Mouse (Mus musculus) neural tube, embryonic 10.5 days (tissue): ENCODE measurements around the gene Rimkla.

ENCODE experiments used
- DNase-seq: peaks from one replicate; pipeline ENCODE4 v3.0.0-alpha.2; 2017; ENCODE audit warnings: low spot score; ENCODE audit errors: extremely low spot score

The Rimkla gene

GRCm38 (mm10) chr4:119467720-119468380 lies 24.6 kb downstream of the Rimkla start:
- DNase-seq = no peak

DNA sequence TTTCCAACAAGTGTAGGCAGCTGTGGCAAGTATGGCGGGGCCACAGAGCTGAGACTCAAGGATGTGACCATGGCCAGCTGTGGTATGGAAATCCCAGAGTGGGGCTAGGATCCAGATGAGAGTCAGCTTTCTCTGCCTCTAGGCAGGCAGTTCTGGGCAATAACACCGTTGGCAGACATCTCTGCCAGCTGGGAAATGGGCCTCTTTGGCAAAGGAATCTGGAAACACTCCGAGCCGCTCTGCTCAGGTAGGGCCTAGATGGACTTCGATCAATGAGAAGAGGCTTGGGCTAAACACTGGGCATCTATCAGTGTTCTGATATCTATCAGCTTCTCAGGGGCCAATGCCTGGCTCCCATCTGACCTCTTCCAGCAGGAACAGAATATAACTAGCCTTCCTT lies 26.6 kb downstream of the Rimkla start:
- no peak for DNase-seq

- DNase-seq = no peak
Measured at GRCm38 (mm10) chr4:119463756-119464419, 28.5 kb downstream of the Rimkla start.

DNA sequence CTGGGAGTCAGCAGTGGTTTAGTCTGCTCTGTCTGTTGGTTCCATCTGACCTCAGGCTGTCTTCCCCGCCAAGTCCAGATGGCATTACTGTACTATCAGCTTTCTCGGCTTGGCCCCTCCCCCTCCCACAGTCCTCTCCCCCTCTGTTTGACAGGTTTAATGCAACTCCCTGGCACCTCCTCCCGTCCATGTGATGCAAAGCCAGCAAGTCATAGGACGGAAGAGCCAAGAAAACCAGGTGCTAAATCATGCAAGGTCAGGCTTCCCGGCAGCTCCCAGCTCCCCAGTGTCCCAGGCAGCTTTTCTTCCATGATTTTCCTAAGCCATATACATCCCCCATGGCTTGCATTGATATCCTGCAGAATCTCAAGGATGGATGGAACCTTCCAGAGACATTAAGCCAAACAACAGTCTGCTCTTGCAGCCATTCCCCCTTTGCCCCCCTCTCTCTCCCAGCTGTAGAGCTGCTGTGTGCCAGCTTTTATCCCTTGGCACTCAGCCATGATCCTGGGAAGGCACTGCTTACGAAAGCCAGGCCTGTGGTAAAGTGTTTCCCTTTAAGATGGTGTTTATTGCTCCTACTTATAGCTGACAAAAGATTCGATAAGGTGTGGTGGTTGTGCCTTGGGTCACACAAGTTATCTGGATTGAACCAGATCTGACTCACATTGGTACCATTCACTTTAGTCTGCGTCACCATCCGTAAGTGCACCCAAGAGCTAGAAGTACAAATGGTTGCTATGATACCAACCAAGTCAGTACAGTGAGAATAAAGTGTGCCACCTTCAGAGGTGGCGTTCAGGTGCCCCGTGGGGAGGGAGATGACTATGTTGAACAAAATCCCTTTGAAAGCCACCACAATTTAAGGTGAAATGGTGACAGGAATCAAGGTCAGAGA lies 29.3 kb downstream of the Rimkla start:
- no peak for DNase-seq

DNA sequence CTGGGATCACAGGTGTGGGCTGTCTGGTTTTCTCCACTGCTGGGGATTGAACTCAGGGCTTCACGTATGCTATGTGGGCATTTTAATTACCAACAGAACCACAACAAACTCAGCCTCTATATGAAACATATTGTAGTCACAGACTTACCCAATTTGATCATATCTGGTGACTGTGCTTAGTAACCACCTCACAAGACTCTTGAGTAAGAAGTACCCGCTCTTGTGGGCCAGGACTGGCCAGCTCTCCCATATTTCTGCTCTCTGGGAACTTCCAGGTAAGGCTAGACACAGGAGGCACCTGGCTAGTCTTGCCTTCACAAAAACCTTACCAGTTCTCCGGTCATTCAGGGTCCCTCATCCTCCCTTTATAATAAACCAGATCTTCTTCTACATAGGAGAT lies 30.0 kb downstream of the Rimkla start:
- no peak for DNase-seq

GRCm38 (mm10) chr4:119460728-119461141 lies 31.7 kb downstream of the Rimkla start:
- DNase-seq = no peak

- no peak for DNase-seq
Measured at GRCm38 (mm10) chr4:119460296-119460695, 32.1 kb downstream of the Rimkla start.

- DNase-seq = no peak
Measured at GRCm38 (mm10) chr4:119453533-119453932, 38.9 kb downstream of the Rimkla start.

- DNase-seq = no peak
Measured at GRCm38 (mm10) chr4:119453128-119453527, 39.3 kb downstream of the Rimkla start.

DNA sequence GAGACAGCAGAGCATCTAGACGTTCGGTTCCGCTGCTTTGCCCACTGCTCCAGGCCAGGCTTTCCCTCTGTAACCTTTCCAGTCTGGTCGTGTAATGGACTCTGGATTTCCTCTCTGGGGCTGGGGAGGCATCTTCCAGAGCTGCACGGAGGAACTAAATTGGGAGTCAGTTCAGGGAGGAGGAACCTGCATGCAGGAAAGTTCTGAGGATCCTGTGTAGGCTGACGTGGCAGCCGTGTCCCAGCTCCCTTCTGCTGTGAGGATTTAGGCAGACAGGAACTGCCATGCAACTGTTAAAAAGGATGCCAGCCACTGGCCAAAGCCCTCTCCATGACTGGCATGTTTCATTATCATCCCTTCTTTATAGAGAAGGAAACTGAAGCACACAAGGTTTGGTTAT lies 42.0 kb downstream of the Rimkla start:
- no peak for DNase-seq

GRCm38 (mm10) chr4:119447786-119448185 lies 44.6 kb downstream of the Rimkla start:
- DNase-seq = no peak

DNA sequence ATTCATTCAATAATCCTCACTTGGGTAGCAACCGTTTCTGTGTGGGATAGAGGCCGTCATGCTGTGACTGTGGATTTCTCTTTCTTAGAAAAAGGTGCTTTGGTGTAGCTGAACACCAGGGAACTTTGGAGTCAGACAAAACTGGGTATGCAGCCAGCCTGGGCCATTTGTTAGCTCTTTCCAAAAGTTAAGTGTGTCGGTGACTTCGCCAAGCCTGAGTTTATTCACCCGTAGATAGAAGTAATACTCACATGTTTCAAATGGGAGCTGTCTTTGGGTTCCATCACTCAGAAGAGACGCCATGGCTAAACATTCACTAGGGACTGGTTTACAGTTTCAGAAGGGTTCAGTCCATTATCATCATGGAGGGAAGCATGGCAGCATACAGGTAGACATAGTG lies 45.2 kb downstream of the Rimkla start:
- DNase-seq = no peak

DNA sequence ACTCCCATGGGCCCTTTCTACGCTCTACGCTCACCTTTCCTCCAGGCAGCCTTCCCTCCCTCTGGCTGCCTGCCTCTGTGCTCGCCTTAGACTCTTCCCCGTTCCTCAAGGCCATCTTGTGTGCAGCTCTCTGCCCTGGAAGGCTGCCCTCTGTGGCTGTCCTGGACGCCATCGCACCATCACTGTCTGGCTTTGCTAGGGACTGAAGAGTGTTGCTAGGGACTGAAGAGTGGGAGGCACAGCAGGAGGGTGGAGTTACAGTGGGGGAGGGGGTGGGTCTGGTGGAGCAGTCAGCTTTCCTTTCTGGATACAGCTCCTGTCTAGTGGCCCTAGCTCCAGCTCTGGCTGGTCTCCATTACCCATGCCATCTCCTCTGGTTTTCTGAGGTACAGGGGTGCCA lies 49.9 kb downstream of the Rimkla start:
- no peak for DNase-seq

DNA sequence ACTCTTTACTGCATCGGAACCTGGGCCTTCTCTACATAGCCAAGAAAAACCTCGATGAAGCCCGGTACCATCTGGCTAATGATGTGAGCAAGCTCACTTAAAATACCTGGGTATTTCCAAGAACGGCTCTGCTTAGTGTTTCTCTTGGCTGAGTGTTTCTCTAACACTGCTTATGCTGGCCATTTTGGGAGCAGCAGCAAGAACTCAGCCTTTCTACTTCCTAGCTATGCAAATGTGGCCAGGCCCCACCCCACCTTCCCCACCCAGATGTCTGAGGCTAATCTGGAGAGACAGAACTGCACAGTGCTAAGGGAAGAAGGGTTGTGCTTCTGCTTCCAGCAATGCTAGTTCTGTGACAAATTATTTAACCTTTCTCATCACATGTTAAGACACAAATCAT lies 50.6 kb downstream of the Rimkla start:
- no peak for DNase-seq

DNA sequence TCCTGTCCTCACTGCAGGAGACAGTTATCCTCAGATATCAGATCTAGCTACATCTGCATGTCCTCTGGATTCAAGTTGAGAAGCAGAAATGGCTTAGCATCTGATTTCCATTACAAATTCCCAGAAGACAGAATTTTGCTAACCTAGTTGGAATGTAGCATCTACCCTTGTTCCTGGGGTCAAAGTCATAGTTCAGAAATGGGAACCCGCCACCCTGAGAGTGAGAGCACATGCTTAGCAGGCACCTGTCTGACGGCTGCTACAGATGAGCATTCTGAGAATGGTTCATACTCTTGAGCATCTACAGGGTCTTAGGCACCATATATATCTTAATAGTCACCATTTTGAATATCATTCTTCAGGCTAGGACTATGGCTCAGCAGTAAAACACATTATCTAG lies 54.5 kb downstream of the Rimkla start:
- no peak for DNase-seq

GRCm38 (mm10) chr4:119430678-119431077 lies 61.8 kb downstream of the Rimkla start:
- DNase-seq = no peak

DNA sequence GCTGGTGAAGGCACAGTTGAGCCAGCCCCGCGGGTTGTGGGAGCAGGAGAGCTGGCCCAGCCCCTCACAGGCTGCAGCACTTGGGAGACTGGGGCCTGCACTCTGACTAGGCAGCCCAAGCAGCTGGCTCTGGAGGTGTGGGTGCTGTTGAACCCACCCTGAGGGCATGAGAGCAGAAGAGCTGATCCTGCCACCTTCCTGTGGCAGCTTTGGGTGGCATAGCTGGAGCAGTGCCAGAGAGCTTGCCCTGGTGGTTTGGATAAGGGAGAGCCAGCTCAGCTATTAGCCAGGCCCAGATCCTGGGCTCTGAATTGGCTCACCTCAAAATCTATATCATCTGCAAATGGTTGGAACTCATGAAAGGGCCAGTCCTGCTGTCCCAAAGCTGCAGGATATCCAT lies 64.7 kb downstream of the Rimkla start:
- no peak for DNase-seq

GRCm38 (mm10) chr4:119425601-119426000 lies 66.8 kb downstream of the Rimkla start:
- no peak for DNase-seq

- no peak for DNase-seq
Measured at GRCm38 (mm10) chr4:119425077-119425476, 67.4 kb downstream of the Rimkla start.

- DNase-seq = peak; percentile 91
Measured at GRCm38 (mm10) chr4:119422294-119422964, 70.0 kb downstream of the Rimkla start, which contains the start of the genes Ppcs and Zmynd12. Gene Ppcs (minus strand): TSS chr4:119422420. Gene Zmynd12 (plus strand): TSS chr4:119422814.

GRCm38 (mm10) chr4:119421921-119422293 lies 70.5 kb downstream of the Rimkla start:
- DNase-seq = no peak

- no peak for DNase-seq
Measured at GRCm38 (mm10) chr4:119421191-119421590, 71.2 kb downstream of the Rimkla start.
